Mouse (Mus musculus): ENCODE results near the gene Ran. TPM values are rescaled to one million over a fixed set of nuclear protein-coding genes. Genes with fewer than 3 reads are reported as not detected.

Ran gene
- polyA plus RNA-seq, 1 experiment = 466 TPM

DNA sequence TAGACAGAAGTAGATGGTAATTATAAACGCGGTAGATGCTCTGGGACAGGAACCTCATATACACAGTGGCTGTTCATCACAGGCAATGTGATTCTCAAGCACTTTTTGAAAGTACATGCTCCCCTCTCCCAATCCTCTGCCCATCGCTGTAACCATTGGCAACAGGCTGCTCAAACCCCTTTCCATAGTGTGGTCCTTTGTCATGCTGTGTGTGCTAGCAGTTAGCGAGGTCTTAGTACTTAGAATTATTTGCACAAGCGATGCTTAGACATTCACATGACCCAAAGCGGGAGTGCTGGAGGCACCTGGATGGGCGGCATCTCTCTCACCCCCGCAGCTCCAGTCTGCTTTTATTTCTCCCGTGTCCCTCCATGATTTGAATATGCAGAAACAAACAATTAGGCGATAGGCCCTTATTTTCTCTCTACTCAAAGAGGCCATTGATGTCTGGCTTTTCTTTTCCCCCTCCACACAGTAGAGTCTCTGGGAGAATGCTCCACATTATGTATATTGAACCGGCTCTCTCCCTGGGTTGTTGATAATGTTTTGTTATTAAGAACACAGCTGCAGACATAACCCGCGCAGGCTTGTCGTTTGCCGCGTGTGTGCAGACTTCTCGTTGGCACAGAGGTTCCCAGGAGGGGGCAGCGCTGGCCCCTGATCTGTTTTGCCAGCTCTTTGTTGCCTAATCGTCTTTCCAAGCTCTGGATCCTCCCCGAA is 32.9 kb downstream of the Ran start:
- H3ac ChIP-seq (ENCODE audit: control insufficient read depth, insufficient read length) = no peak overlapping the region
- no peak overlapping the region for H3K4me3 ChIP-seq
- H3K4me2 ChIP-seq (ENCODE audit: low read depth) = no peak overlapping the region
- H3K27me3 ChIP-seq (ENCODE audit: control insufficient read depth, insufficient read depth, insufficient read length) = peaks cover 42% of the 10 kb centered on the region
- TF ChIP-seq POLR2AphosphoS2 (IDR thresholded peaks at IDR 0.05; ENCODE audit: insufficient read length, low read depth) = no peak
- no peak for TF ChIP-seq MAX (IDR thresholded peaks at IDR 0.05; ENCODE audit: low read depth)
- H3K79me2 ChIP-seq (ENCODE audit: control insufficient read depth, insufficient read depth) = no peaks in the 10 kb centered on the region
- H3K36me3 ChIP-seq (ENCODE audit: control insufficient read depth, insufficient read depth) = no peaks in the 10 kb centered on the region

DNA sequence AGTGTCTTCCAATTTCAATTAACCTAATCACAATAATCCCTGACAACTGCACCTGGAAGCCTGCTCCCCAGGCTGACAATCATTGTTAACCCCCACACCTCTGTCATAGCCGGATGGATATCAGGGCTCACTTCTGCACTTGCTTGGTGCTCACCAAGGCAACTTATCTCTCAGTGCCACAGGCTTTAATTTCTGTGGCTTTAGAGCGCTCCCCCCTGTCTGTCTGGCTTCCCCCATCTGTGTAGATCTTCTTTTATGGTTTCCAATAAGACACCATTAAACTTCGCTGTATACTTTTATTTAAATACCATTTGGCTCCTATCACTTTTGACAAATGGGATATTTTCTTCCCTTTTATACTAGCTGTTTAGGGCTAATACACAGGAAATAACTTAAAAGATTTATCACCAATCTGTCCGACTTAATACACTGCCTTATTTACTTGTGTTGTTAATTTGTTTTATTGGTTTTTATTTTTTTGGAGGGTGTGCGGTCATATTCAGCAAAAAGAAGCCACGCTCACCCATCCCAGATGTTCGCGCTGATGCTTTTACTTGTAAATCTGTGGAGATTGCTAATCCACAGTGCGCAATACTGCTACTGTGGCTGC is 34.9 kb downstream of the Ran start:
- Histone ChIP-seq H3K4me2 (ENCODE audit: low read depth) (no peak overlapping the region), H3K36me3 (ENCODE audit: control insufficient read depth, insufficient read depth) (no peaks in the 10 kb centered on the region), H3ac (ENCODE audit: control insufficient read depth, insufficient read length) (no peak overlapping the region), H3K79me2 (ENCODE audit: control insufficient read depth, insufficient read depth) (no peaks in the 10 kb centered on the region), H3K4me3 (no peak overlapping the region), H3K27me3 (ENCODE audit: control insufficient read depth, insufficient read depth, insufficient read length) (peaks cover 46% of the 10 kb centered on the region)
- no peak for TF ChIP-seq TCF3 (IDR thresholded peaks at IDR 0.05; ENCODE audit: insufficient read length, low read depth)
- TF ChIP-seq CEBPB (IDR thresholded peaks at IDR 0.05; ENCODE audit: insufficient read depth, poor library complexity, severe bottlenecking) = no peak
- TF ChIP-seq TCF12 (IDR thresholded peaks at IDR 0.05; ENCODE audit: insufficient read depth, poor library complexity, severe bottlenecking) = no peak
- TF ChIP-seq SRF (IDR thresholded peaks at IDR 0.05; ENCODE audit: control insufficient read depth, insufficient read length, low read depth) = no peak
- no peak for TF ChIP-seq E2F4 (IDR thresholded peaks at IDR 0.05; ENCODE audit: insufficient read depth)
- TF ChIP-seq MAX (IDR thresholded peaks at IDR 0.05; ENCODE audit: low read depth) = no peak
- TF ChIP-seq MYOG (IDR thresholded peaks at IDR 0.05; ENCODE audit: control insufficient read depth in 1 of 3, insufficient read depth in 1 of 3, insufficient read length in 2 of 3, low read depth in 2 of 3) = no peak
- TF ChIP-seq REST (IDR thresholded peaks at IDR 0.05; ENCODE audit: insufficient read depth, insufficient read length) = no peak
- no peak for TF ChIP-seq MYOD1 (IDR thresholded peaks at IDR 0.05; ENCODE audit: control insufficient read depth in 1 of 3, insufficient read length in 2 of 3, low read depth in 2 of 3)
- TF ChIP-seq POLR2AphosphoS2 (IDR thresholded peaks at IDR 0.05; ENCODE audit: insufficient read length, low read depth) = no peak
- no peak for TF ChIP-seq POLR2A (IDR thresholded peaks at IDR 0.05; ENCODE audit: insufficient read length, low read depth)
- no peak for TF ChIP-seq USF1 (IDR thresholded peaks at IDR 0.05; ENCODE audit: low read depth)

DNA sequence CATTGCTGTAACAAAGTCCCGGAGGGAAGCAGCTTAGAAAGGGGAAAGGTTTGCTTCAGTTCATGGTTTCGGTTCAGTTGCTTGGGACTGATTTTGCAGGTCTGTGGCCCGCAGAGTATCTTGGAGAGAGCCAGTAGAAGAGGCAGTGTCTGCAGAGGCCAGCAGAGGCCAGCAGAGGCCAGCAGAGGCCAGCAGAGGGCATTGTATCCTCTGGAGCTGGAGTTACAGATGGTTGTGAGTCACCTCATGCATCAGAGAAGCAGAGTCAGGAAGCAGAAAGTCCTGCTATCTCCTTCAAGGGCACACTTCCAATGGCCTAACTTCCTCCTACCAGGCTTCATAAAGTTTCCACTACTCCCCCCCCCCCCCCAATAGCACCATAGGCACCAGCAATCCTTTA is 39.2 kb downstream of the Ran start:
- peaks cover 26% of the 10 kb centered on the region for H3K27me3 ChIP-seq (ENCODE audit: control insufficient read depth, insufficient read depth, insufficient read length)
- H3K4me2 ChIP-seq (ENCODE audit: low read depth) = no peak overlapping the region

DNA sequence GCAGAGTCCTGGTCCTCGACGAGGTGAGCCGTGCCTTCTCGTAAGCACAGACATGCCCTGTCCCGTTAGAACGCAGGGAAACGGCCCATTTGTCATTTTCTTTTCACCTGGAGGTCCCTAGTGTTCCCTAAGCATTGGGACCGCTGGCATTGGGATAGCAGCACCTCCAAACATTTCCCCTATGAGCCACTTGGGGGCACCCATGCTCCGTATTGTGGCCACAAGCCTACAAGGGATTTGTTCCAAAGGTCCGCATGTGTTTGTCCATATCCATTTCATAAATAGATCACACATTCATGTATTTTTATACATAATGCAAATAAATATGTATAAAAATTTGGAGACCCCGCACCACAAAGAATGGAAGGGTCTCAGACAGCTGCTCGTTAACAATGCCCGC is 41.7 kb downstream of the Ran start:
- Histone ChIP-seq H3ac (ENCODE audit: control insufficient read depth, insufficient read length) (no peak overlapping the region), H3K79me2 (ENCODE audit: control insufficient read depth, insufficient read depth) (no peaks in the 10 kb centered on the region), H3K27me3 (ENCODE audit: control insufficient read depth, insufficient read depth, insufficient read length) (peaks cover 15% of the 10 kb centered on the region), H3K4me2 (ENCODE audit: low read depth) (no peak overlapping the region), H3K4me3 (no peak overlapping the region), H3K36me3 (ENCODE audit: control insufficient read depth, insufficient read depth) (no peaks in the 10 kb centered on the region)
- TF ChIP-seq REST (IDR thresholded peaks at IDR 0.05; ENCODE audit: insufficient read depth, insufficient read length) = no peak

More for the DNA sequence above, 39.2 kb downstream of the Ran start:
- H3K36me3 ChIP-seq (ENCODE audit: control insufficient read depth, insufficient read depth) = no peaks in the 10 kb centered on the region
- no peaks in the 10 kb centered on the region for H3K79me2 ChIP-seq (ENCODE audit: control insufficient read depth, insufficient read depth)
- TF ChIP-seq MYOG (IDR thresholded peaks at IDR 0.05; ENCODE audit: control insufficient read depth in 1 of 3, insufficient read depth in 1 of 3, insufficient read length in 2 of 3, low read depth in 2 of 3) (no peak), POLR2A (IDR thresholded peaks at IDR 0.05; ENCODE audit: insufficient read length, low read depth) (no peak), REST (IDR thresholded peaks at IDR 0.05; ENCODE audit: insufficient read depth, insufficient read length) (no peak), E2F4 (IDR thresholded peaks at IDR 0.05; ENCODE audit: insufficient read depth) (no peak), TCF12 (IDR thresholded peaks at IDR 0.05; ENCODE audit: insufficient read depth, poor library complexity, severe bottlenecking) (no peak), USF1 (IDR thresholded peaks at IDR 0.05; ENCODE audit: low read depth) (no peak), CEBPB (IDR thresholded peaks at IDR 0.05; ENCODE audit: insufficient read depth, poor library complexity, severe bottlenecking) (no peak), SRF (IDR thresholded peaks at IDR 0.05; ENCODE audit: control insufficient read depth, insufficient read length, low read depth) (no peak), POLR2AphosphoS2 (IDR thresholded peaks at IDR 0.05; ENCODE audit: insufficient read length, low read depth) (no peak), TCF3 (IDR thresholded peaks at IDR 0.05; ENCODE audit: insufficient read length, low read depth) (no peak), MAX (IDR thresholded peaks at IDR 0.05; ENCODE audit: low read depth) (no peak), MYOD1 (IDR thresholded peaks at IDR 0.05; ENCODE audit: control insufficient read depth in 1 of 3, insufficient read length in 2 of 3, low read depth in 2 of 3) (no peak)
- no peak overlapping the region for H3ac ChIP-seq (ENCODE audit: control insufficient read depth, insufficient read length)
- no peak overlapping the region for H3K4me3 ChIP-seq

DNA sequence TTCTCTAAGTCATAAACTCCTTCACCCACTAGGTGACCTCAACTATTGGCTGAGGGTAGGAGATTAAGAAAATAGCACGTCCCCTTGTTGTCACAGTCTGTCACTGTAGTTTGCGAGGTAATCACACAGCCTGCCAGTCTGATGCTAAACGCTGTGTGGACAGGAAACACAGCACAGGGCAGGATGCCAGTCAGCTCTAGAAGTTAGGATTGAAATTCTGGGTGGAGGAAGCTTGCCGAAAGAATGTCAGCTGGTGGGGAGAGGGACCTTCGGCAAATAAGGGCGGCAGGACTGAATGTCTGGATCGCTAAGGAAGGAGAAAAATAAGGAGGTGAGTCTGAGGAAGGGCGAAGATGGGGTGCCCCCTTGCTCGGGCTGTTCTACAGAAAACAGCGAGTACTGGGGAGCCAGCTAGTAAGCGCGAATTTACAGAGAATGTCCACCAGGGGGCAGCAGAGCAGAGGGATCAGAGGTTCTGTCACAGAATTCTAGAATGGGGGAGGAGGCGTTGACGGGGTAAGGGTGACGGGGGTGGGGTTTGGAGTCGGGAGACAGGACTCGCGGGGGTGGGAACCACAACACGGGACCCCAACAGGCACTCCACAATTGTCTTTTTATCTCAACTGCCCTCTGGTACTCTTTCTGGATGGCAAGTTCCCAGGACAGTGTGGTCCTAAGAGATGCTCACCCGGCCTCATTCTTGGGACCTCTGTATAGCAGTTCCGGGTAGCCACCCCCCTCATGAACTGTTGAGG is 43.3 kb downstream of the Ran start:
- H3K4me3 ChIP-seq = peak overlapping the region; percentile 6
- no peaks in the 10 kb centered on the region for H3K36me3 ChIP-seq (ENCODE audit: control insufficient read depth, insufficient read depth)
- H3K4me2 ChIP-seq (ENCODE audit: low read depth) = peak overlapping the region; percentile 44
- peaks cover 4% of the 10 kb centered on the region for H3K27me3 ChIP-seq (ENCODE audit: control insufficient read depth, insufficient read depth, insufficient read length)
- no peak for TF ChIP-seq MYOD1 (IDR thresholded peaks at IDR 0.05; ENCODE audit: control insufficient read depth in 1 of 3, insufficient read length in 2 of 3, low read depth in 2 of 3)
- TF ChIP-seq TCF3 (IDR thresholded peaks at IDR 0.05; ENCODE audit: insufficient read length, low read depth) = no peak
- no peak for TF ChIP-seq USF1 (IDR thresholded peaks at IDR 0.05; ENCODE audit: low read depth)
- TF ChIP-seq POLR2A (IDR thresholded peaks at IDR 0.05; ENCODE audit: insufficient read length, low read depth) = no peak
- TF ChIP-seq POLR2AphosphoS2 (IDR thresholded peaks at IDR 0.05; ENCODE audit: insufficient read length, low read depth) = no peak
- no peak for TF ChIP-seq MYOG (IDR thresholded peaks at IDR 0.05; ENCODE audit: control insufficient read depth in 1 of 3, insufficient read depth in 1 of 3, insufficient read length in 2 of 3, low read depth in 2 of 3)
- TF ChIP-seq CEBPB (IDR thresholded peaks at IDR 0.05; ENCODE audit: insufficient read depth, poor library complexity, severe bottlenecking) = no peak
- no peak for TF ChIP-seq SRF (IDR thresholded peaks at IDR 0.05; ENCODE audit: control insufficient read depth, insufficient read length, low read depth)
- TF ChIP-seq MAX (IDR thresholded peaks at IDR 0.05; ENCODE audit: low read depth) = no peak
- no peaks in the 10 kb centered on the region for H3K79me2 ChIP-seq (ENCODE audit: control insufficient read depth, insufficient read depth)
- no peak overlapping the region for H3ac ChIP-seq (ENCODE audit: control insufficient read depth, insufficient read length)
